Mouse (Mus musculus) heart, postnatal 10 days (tissue): ENCODE measurements at regions not wholly inside any gene's neighbourhood (a gene's known extent, or its start where the extent isn't known, plus 50 kb on each side); places are given as distances from the start of the nearest gene placed in this dataset.

ENCODE experiments used
- DNase-seq, 2 experiments: peaks; one replicate each; pipeline ENCODE4 v3.0.0; 2021
- intact Hi-C: fragments of 180-260 bp; cut with DNase I; formaldehyde crosslinking; loops from one replicate; pipeline ENCODE4 v1.15.1; 2025

DNA sequence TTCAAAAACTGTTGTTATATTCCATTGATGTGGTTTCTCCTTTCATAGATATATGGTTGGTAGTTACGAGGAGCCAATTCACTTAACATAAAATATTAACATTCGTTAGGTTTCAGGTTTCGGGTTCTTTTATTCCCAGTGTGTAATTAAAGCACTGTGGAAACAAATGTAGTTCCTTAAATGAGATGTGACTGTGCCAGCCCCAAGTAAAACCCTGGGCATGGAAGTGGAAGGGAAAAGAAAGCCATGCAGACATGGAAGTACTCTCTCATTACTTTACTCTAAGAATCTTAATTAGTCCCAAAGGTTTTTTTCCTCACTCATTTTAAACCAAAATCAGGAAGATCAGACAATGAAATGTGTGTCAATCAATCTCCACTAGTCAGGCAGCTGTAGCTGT is 784.9 kb upstream of the Apob start:
- intact Hi-C loops: no loop called here
- DNase-seq: no peak

DNA sequence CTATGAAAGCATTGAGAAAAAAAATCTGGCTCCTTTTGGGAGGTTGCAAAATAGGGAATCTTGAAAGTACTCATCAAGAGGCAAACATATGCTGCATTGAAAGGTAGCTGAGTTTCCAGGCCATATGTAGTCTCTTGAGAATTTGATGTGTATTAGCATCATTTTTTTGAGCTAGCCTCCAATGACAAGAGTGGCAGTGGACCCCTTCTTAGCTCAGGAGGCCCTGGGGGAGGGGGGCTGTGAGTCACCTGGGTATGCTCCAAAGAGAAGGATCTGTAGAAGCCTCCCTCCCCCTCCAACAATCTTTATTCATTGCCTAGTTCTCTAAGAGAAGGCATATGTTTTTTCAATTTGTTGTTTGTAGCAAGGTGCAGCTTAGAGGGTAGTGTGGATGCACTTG is 779.4 kb upstream of the Apob start:
- no peak for DNase-seq
- intact Hi-C loops: no loop called here

DNA sequence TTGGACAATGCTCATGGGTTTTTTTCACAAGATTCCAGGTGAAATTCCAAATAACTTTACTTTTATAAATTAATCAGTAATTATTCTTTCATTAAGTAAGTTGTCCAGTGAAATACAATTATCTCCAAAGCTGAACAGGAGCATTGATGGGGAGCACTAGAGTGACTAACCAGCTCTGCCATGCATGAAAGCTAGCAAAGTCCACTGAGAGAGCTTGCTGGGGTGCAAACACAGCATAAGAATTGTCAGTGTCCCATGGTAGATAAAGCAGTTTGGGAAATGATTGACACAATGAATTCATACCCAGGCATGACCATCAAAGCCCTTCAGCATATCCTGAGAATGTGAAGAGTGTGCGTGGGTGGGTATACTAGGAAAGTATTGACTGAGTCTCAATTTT is 776.6 kb upstream of the Apob start:
- no peak for DNase-seq
- intact Hi-C loops: no loop called here

DNA sequence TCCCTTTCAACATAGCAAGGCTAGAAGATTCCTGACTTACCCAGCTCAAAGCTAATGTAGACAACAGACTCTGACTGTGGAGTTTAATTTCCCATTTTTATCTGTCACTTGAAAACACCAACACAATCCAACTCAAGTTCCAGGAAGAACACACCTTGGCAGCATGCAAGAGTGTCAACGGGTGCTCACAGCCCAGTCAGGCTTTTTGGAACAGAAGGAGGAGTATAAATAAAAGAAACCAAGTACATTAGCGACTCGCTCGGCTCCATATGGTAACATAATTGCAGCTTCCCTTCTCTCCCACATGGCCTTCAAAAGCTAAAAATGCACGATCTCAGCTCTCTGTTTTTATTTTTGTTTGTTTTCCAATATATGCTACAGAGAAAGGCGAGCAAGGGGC is 761.8 kb upstream of the Apob start:
- no peak for DNase-seq
- intact Hi-C loops: no loop called here

DNA sequence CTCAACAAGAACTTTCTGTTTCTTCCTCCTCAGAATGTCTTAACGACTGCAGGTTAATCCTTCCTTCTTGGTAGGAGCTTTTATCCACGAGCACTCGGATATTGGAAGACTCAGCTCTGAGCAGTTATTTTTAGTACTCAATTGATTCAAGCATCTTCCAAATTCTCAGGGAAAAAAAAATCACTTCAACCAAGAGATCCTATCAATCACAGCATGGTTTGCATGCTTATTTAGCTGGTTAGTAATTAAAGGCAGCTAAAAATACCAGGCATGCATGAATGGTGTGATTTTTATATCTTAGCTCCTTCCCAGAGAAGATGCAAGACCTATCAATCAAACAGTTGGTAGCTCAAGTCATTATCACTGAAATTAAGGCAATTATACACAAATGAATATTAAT is 759.9 kb upstream of the Apob start:
- intact Hi-C loops: no loop called here
- no peak for DNase-seq

DNA sequence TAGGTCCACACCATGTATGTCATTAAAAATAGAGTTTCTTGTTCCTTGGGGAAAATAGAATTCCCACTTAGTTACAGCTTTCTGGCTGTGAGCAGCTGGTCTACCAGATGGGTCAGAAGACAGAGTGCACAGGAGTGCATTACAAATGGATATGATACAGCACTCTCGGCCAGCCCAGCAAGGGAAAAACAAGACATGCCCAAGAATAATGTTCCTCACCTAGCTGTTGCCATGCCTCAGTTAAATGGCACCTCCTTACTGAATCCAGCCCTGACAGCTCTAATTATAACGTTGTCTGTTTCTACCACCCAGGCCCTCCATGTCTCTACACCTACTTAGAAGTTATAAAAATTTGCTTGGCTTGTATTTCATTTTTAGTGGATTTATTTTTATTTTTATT is 749.3 kb upstream of the Apob start:
- intact Hi-C loops: no loop called here
- DNase-seq: no peak

DNA sequence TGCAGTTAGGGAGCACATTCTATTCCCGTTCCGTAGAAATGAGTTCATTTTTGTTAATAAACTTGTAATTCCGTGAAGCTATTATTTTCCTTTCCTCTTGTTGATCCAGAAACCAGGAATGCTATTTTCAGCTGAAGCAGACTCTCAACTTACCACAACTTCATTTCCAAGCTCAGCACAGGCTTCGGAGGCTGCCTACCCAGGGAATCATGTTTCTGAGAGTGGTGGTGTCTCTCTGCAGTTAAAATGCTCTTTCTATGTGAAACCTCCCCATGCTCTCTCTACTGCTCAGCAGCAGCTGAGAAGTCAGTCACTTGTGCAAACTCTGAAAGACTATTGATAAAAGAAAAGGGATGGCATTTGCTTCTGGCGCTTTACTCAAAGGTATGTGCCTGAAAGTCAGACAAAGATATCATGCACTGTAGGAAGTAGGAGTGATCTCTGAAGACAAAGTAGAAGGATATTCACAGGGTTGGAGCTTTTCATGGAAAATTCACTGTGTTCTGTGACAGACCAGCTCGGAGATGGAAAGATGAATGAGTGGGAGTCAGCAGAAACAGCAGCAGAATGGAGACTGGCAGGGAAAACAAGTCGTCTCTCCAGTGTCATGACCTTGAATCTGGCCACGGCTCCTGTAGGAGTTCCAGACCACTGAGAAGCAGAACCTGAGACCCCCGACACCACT is 748.8 kb upstream of the Apob start:
- intact Hi-C loops: no loop called here
- DNase-seq: no peak

DNA sequence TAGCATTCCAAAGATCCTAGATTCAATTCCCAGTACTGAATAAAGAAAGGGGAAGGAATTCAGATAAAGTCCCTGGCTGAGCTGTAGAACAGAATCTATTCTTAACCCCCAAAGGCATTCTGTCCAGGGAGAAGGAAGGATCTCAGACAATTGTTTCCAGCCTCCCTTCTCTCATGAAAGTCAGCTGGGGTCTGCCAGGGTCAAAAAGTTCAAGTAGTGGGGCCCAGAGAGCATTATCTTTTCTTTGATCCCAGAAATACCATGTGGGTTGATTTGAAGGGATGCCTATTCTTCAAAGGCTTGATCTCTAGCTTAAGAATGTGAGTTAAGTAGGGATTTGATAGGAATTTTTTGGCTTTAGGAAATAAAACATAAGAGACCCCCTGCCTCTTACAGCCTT is 727.1 kb upstream of the Apob start:
- intact Hi-C loops: no loop called here
- DNase-seq: no peak

DNA sequence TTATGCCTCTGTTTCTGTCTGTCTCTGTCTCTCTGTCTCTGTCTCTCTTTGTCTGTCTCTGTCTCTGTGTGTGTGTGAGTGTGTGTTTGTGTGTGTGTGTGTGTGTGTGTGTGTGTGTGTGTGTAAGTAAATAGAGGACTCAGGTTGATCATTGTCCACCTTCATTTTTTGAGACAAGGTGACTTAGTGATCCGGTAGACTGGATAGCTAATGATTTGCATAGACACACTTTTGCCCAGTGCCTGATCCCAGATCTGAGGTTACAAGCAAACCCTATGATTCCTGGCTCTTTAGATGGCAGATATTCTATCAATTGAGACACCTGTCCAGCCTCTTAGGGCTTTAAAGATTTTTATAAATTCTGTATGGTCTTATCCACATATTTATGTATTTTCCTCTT is 706.9 kb upstream of the Apob start:
- DNase-seq: no peak
- intact Hi-C loops: no loop called here

DNA sequence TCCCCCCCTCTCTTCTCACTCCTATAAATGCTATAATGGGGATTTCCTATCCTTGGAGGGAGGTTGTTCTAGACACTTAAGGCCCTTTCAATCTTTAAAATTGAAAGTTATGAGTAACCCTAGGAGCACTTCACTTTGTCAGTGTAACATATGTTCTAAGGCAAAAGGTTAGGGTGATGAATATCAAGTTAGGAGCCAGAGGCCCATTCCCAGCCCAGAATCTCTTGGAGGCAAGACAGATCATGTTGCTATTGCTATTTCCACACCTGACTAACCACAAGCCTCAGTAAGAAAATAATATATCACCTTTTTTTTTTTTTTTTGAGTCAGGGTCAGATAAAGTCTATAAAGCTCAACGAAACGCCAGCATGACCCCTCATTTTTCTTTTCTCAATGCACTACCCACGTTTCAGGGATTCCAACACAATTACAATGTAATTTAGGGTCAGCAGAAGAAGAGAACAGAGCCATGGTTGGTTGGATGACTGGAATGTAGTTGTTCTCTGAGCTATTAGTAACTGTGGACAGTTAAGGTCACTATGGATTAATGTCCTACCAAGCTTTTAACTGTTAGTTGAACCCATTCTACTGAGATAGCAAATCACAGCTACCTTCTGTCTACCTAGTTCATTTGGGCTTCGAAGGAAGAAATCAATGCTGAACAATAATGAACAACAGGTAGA is 693.0 kb upstream of the Apob start:
- DNase-seq: no peak
- intact Hi-C loops: no loop called here

DNA sequence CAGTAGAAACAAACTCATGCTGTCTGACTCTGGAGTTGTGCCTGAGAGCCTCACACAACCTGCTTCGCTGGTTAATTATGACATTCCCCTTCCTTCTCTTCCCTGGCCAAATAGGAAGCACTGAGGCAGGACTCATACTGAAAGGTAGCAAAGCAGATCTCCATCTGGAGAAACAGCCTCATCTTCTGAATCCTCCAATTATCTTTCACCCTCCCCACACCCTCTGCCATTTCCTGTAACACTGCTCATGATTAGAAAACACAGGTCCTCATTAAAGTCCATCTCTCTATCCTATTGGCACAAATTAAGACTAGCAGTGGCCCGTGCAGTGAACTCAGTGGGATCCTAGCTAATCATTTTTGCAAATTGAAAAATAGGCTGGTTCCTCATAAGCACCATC is 685.9 kb upstream of the Apob start:
- intact Hi-C loops: no loop called here
- DNase-seq: no peak

DNA sequence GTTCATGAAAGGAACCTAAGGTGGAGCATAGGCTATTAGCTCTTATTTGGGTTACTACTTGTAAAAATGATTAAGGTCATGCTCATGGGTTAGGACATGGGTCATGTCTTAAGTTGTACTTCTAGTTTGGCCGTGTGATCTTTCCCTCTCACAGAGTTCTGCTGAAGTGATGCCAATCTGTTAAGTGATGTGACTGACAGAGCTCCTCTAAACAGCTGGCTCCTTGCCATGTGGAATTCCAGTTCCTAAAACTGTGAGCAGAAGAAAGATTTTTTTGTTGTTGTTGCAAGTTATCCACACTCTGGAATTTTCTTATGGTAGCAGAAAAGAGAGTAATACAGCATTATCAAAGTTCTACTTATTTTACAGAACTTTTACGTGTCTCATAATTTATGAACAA is 680.4 kb upstream of the Apob start:
- no peak for DNase-seq
- intact Hi-C loops: no loop called here

DNA sequence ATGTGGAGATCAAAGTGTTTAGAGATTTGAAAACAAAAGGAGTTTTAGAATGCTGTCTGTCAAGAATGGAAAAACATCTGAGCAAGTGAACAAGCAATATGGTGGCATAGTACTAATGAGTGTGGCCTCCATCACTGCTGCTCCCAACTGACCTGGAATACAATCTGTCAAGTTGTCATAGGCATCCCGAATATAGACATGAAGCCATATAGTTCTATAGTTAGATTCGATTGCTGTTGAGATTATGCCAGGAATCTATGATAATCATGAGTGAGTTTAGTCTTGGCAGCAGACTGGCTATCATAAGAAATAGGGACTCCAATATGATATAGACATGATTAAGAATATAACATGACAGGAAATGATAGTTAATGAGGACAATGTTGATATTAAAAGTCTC is 656.0 kb upstream of the Apob start:
- intact Hi-C loops: no loop called here
- DNase-seq: no peak

DNA sequence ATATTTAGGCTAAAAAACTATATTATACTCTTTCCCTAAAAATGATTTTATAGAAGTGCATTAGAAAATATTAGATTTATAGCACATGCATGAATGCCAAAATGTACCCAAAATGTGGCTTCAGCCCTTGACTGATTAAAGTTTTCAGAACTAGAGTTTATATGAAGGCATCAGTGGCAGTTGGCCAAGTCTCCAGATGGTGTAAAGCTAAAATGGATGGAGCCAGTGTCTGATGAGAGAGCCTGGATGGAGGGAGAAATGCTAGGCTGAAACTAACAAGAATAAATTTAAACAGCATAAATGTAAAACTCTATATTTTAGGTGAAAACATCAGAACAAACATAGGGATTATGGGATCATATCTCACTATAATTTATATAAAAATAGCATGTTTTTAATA is 648.8 kb upstream of the Apob start:
- intact Hi-C loops: no loop called here
- peak in 1 of 2 experiments; percentile 2 for DNase-seq
